Mouse (Mus musculus): Measurements from ENCODE around the gene Capns2. TPM values are rescaled to one million over a fixed set of nuclear protein-coding genes. Genes with fewer than 3 reads are reported as not detected.

Capns2 gene
- polyA plus RNA-seq (2017; shearing (Covaris generic)), result not detected

DNA sequence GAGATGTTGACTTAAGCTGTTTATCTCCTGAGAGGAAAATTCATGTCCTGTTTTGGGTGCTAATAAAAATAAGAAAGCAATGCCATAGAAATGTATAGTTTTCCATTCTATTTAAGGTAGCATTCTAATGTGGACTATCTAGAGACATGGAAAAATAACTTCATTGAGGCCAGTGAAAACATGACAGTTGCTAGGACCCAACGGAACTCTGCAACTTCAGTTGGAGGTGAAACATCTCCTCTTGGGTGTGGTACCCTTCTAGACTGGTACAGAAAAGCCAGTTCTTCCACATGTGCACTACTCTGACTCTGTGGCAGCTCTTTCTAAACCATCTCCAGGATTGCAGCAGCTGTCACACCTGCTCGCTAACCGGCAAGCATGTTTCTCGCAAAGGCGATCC, at the start of gene Capns2:
TSS of gene Capns2 (plus strand) at position 301 of the 400 bp plus-strand sequence.

DNA sequence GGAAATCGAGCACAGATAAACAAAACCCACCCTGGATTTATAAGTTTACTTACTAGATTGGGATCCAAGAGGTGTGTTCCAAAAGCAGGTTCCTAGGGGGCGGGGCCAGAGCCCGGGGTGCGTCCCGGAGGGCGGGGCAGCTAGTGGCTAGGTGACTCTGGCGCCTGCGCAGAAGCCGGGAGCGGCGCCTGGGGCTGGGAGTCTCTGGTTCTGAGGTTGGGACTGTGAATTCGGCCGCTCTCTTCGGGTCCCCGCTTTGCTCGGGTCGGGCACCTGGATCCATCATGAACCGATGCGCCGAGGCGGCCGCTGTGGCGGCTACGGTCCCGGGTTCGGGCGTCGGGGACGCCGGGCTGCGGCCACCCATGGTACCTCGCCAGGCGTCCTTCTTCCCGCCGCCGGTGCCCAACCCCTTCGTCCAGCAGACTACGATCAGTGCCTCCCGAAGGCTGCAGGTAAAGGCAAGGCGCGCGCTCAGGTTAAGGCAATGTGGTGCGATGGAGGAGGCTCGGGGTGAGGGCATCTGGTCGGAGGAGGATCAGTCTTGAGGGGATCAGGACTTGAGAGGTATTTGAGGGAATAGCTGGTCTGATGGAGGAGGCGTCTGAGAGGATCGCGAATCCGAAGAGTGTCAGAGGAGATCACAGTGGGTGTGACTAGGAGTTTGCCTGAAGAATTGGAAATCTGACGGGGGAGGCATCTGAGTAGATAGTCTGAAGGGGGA, 45.9 kb upstream of the Capns2 start, which contains the start of gene Lpcat2:
TSS of gene Lpcat2 (plus strand) at position 169 of the 724 bp plus-strand sequence.

Other genes with a start within 250 kb of the Capns2 start
- not detected for gene Irx6, start 227.1 kb upstream of the Capns2 start, polyA plus RNA-seq (2017; shearing (Covaris generic))
- gene Mmp2, start 74.1 kb upstream of the Capns2 start, polyA plus RNA-seq (2017; shearing (Covaris generic)), result not detected
- gene Lpcat2, start 46.1 kb upstream of the Capns2 start, polyA plus RNA-seq (2017; shearing (Covaris generic)), result not detected
- gene Slc6a2, start 58.7 kb downstream of the Capns2 start, polyA plus RNA-seq (2017; shearing (Covaris generic)), result not detected
- gene Ces1a, start 146.8 kb downstream of the Capns2 start, polyA plus RNA-seq (2017; shearing (Covaris generic)), result not detected
- not detected for gene Ces1b, start 178.6 kb downstream of the Capns2 start, polyA plus RNA-seq (2017; shearing (Covaris generic))
- not detected for gene Ces1c, start 229.9 kb downstream of the Capns2 start, polyA plus RNA-seq (2017; shearing (Covaris generic))

All from effector memory CD4-positive, alpha-beta T cell, adult 7 months (primary cell).